Mouse (Mus musculus) bone marrow macrophage, adult 2 months (primary cell): ENCODE results near the gene Smg6. TPM values are rescaled to one million over a fixed set of nuclear protein-coding genes. Genes with fewer than 3 reads are reported as not detected.

Experiments used
- H3K27ac ChIP-seq: 2 replicates; pipeline ENCODE4 v1.5.1; 2012; ENCODE audit warnings: low read depth, low read length; ENCODE audit not compliant: insufficient read depth
- H3K4me1 ChIP-seq: 2 replicates; pipeline ENCODE4 v1.6.1; 2012; ENCODE audit warnings: low read length; ENCODE audit not compliant: control insufficient read depth, insufficient read depth
- H3K4me3 ChIP-seq: 2 replicates; pipeline ENCODE4 v1.5.1; 2012; ENCODE audit warnings: mild to moderate bottlenecking, low read length, moderate library complexity; ENCODE audit not compliant: insufficient read depth
- CTCF ChIP-seq: IDR thresholded peaks from 2 replicates; pipeline ENCODE4 v1.5.1; 2012; ENCODE audit warnings: low read depth, mild to moderate bottlenecking, low read length, moderate library complexity
- POLR2A ChIP-seq: IDR thresholded peaks from 2 replicates; pipeline ENCODE4 v1.6.1; 2012; ENCODE audit warnings: mild to moderate bottlenecking, low read depth, low read length, borderline replicate concordance
- polyA plus RNA-seq: library from polyadenylated mRNA; stranded (reverse); fragments of >200 nt; gene quantifications from 2 replicates; pipeline ENCODE4 v1.2.4, GENCODE M21; 2012; ENCODE audit not compliant: missing spikeins, insufficient read depth, insufficient read length

Smg6 gene
- polyA plus RNA-seq, 1 experiment, result 14.7 TPM

GRCm38 (mm10) chr11:75213372-75214080, 287.9 kb downstream of the Smg6 start:
- no peak for TF ChIP-seq CTCF
- TF ChIP-seq POLR2A, result no peak
- Histone ChIP-seq H3K4me1 (peaks cover 36% of the 10 kb centered on the region), H3K27ac (no peak overlapping the region), H3K4me3 (no peak overlapping the region)

Other genes with a start within 250 kb of the Smg6 start
- 59.9 and 67.9 TPM in 2 replicates for gene Pafah1b1, start 201.2 kb upstream of the Smg6 start, polyA plus RNA-seq
- 8.9 and 9.2 TPM in 2 replicates for gene Mettl16, start 155.0 kb upstream of the Smg6 start, polyA plus RNA-seq
- 26.2 and 29.9 TPM in 2 replicates for gene Mnt, start 94.9 kb upstream of the Smg6 start, polyA plus RNA-seq
- 2.3 and 3.7 TPM in 2 replicates for gene Sgsm2, start 28.8 kb upstream of the Smg6 start, polyA plus RNA-seq
- 6.6 and 7.9 TPM in 2 replicates for gene Tsr1, start 27.8 kb upstream of the Smg6 start, polyA plus RNA-seq
- gene Srr, start 125 bp downstream of the Smg6 start, polyA plus RNA-seq, result 13.6 and 17.5 TPM in 2 replicates
- gene Hic1, start 243.7 kb downstream of the Smg6 start, polyA plus RNA-seq, result not detected in 2 replicates